Mouse (Mus musculus) WW6 (cell line): ENCODE data around the gene Nfkb2.

ENCODE experiments used
- DNase-seq: peaks from one replicate; pipeline ENCODE4 v3.0.0-alpha.2; 2013; ENCODE audit warnings: low read depth, low spot score

The Nfkb2 gene

DNA sequence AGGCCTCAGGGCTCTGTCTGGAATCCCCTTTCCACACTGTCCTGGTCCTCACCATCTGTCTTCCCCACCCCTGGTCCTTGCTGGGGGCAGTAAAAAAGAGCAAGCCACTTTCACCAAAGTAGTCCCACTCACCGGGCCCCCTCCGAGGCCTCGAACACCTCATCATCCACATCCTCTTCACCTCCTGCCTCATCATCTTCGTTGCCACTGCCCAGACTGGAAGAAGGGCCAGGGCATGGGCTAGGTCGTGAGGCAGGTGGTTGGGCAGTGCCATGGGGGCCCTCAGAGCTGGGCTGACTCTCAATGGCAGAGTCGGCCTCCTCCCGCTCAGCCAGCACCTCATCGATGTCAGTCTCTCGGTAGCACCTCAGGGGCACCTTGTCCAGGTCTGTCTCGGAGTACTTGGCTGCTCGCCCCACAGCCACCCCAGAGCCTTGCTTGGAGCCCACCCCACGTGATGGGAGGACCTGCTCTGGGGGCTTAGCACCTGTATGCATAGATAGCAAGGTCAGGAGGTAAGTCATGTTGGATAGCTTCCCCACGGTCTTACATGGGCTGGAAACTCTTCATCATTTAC, 19.0 kb downstream of the Nfkb2 start:
- DNase-seq, result no peak

DNA sequence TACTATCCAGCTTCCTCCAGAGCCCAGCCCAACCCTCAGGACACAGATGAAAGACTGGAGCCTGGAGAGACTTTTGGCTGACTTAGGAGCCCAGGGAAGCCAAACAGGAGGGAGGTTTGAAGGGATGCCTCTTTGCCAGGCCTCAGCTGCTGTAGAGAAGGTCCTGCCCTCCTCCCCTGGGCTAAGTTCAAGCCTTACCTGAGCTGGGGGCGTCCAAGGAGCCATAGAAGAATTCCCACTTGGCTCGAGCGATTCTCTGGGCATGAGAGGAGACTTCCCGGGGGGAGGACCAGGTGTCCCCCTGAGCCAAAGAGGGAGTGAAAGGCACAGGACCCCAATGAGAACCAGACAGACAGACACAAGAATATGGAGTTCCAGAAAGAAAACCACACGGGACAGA, 19.6 kb downstream of the Nfkb2 start:
- DNase-seq, result no peak

DNA sequence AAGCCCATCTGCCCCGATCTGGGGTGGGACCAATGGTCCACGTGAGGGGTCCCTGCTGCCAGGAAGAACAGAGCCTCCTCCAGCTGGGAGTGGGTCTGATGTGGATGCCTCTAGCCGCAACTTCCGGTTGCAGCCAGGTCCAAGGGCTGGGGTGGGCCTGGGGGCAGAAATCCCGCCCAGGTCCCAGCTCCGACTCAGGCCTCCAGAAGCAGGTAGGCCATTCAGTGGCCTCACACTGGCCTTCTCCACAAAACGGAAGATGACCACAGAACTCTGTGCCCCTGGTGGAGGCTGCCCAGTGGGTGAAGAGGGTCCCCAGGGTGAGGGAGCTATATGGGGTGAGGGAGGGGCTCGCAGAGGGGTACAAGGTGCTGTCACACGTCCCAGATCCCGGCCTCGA, 20.2 kb downstream of the Nfkb2 start:
- DNase-seq, result no peak

DNA sequence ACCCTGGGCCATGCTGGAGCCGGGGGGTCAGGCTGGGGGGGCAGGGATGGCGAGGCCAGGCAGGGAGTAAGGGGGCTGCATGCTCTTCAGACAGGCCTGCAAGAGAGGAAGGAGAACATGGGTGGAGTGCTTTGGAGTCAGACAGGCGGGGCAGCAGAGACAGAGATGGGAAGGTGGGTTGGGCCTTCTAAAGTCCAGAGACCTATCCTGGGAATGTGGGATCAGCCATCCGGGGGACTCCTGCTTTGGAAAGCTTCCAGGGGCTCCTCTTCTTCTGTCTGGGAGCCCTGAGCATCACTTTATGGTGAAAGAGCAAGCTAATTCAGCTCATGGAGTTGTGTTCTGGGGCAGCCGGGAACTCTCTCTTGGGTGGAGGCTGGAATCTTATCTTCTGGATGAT, 20.8 kb downstream of the Nfkb2 start:
- DNase-seq, result no peak

DNA sequence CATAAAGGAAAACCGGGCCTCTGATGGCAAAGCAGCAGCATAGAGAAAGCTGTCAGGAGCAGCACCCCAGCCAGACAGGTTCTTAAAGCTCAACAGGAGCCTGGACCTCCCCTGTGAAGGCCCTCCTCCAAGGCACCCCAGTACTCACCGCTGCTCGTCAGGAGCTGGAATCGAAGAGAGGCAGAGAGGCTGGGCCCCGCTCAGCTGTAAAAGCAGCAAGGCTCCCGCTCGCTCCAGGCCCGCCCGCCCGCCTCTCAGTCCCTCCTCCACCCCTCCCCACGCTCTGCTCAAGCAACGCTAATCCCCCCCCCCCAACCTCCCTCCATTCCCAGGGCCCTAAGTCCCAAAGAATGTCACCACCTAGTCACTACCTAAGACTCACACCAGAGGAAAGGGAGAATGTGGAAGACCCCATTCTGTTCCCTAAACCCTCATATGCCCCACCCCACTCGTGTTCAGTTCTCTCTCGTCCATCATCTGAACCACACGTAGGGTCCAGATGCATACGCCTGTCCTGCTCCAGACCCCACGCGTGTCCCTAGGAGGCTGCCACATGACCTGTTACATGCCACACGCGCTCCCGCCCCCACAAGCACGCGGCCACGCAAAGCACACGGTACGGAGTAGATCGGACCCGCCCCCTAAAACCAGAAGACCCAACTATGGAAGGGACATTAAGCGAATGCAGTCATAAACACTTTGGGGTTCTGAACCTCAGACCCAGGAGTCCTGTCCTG, 22.1 kb downstream of the Nfkb2 start:
- DNase-seq, result no peak

DNA sequence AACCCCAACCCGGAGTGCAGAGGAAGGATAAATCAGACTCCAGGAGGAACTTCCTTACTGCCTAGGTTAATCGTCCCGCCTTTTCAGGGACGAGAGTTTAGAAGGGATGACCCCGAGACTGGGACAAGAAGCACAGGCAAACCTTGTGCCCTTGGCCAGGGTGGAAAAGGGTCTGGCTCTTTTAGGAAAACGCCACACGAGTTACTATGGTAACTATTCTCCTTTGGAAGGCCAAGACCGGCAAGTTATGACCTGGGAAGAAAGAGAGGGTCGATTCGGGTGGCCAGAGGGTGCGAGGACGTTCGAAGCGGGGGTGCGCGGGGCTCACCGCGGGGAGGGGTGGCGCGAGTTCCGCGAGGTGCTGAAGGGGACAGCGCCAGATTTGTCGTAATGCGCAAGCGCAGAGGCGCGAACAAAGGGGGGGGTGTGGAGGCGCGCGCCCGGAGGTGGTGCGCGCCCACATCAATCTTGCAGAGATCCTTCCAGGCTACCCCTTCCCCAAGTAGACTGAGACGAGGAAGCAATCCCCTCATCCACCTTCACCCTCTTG, 22.7 kb downstream of the Nfkb2 start, which contains the start of gene Psd:
Psd (minus strand) TSS at position 401 of the 550 bp plus-strand sequence.
- DNase-seq, result no peak

DNA sequence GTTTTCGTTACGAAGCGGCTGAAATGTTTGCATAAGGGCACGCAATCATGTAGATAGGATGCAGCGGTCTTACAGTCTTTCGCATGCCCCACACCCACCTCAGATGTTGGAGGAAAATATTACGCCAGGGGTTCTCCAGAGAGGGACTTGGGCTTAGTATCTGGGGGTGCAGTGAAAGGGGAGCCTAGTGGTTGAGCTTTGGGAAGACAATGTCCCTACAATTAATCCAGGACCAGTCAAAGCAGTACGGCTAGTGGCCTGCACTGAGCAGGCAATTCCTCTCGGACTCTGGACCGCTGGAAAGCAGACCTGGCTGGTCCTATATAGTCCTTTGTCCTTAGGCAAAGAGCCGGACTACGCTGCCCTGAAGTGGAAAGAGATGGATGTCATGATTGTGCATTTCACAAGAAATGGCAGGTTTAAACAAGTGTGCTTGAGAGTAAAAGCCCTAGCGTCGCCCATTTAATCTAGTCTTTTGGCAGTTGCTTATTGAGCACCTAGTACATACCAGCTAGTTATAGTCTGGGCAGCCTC, 23.5 kb downstream of the Nfkb2 start:
- no peak for DNase-seq

DNA sequence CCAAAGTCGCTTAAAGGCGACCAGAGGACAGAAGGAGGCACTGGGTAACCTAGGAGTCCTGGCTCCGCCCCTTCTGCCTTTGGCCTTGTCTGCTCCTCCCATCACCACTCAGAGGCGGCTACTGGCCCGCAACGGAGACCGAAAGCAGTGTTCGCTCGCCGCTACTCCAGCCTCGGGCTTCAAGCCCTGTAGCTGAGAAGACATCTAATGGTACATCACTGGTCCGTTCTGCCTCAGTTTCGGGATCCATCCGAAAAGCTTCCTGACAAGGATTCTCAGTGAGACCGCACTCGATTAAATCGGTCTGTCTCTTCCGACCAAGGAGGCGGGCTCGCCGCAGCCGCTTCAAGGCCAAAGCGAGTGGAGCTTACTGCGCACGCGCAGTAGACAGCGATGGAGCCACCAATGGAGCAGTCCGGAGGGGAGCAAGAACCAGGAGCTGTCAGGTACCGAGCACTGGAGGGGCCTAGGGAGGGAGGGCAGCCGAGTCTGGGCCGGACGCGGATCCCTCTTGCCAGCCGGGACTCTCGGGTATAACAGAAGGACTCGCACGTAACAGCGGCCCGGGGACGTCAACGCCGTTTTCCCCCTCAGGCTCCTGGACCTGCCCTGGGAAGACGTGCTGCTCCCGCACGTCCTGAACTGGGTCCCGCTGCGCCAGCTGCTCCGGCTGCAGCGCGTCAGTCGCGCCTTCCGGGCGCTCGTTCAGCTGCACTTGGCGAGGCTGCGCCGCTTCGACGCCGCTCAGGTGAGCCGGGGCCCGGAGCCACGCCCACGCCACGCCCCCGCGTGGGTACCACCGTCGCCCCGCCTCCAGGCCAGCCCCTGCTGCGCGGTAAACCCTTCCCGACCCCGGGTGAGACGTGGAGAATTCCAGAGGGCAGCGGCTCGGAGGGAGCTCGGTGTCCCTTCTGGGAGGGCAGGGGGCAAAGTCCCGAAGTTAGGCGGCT, 24.2 kb downstream of the Nfkb2 start, which contains the start of gene Fbxl15:
Fbxl15 (plus strand) TSS at position 104 of the 950 bp plus-strand sequence.
- DNase-seq, result peak; percentile 94

DNA sequence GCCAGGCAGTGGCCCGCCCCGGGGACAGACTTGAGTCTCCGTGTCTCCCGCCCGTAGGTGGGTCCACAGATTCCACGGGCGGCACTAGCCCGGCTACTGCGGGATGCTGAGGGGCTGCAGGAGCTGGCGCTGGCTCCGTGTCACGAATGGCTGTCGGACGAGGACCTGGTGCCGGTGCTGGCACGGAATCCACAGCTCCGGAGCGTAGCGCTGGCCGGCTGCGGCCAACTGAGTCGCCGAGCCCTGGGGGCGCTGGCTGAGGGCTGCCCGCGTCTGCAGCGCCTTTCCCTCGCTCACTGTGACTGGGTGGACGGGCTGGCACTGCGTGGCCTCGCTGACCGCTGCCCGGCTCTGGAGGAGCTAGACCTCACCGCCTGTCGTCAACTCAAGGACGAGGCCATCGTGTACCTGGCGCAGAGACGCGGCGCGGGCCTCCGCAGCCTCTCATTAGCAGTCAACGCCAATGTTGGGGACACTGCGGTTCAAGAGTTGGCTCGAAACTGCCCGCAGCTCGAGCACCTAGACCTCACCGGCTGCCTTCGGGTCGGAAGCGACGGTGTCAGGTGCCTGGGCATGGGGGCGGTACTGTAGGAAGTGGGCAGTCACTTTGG, 25.0 kb downstream of the Nfkb2 start:
- DNase-seq, result no peak

DNA sequence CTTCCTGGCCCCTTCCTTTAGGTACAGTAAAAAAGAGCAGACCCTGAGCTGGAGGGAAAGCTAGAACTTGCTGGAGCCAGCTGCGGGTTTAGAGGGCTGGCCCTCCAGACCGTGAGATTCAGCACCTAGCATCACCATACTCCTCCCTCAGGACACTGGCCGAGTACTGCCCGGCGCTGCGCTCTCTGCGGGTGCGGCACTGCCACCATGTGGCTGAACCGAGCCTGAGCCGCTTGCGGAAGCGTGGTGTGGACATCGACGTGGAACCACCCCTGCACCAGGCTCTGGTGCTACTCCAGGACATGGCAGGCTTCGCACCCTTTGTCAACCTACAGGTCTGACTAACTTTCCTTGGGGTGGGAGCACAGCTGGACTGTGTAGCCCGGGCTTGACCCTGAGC, 25.8 kb downstream of the Nfkb2 start:
- DNase-seq, result no peak

DNA sequence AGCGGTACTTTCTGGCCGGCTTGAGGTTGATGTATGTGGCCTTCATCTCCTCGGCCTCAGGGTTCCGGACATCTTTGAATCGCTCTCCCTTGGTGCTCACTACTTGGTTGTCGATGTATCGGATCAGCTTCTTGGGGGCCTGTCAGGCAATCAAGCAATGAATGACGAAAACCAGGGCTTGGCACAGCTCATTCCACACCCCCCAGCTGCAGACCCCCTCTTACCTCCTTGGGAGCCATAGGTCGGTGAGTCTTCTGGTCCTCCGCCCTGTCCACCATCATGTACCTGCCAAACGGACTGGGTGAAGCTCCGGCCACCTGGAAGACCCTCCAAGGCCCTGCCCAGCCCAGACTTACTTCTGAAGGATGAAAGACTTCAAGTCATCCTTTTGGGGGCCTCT, 26.6 kb downstream of the Nfkb2 start:
- no peak for DNase-seq

DNA sequence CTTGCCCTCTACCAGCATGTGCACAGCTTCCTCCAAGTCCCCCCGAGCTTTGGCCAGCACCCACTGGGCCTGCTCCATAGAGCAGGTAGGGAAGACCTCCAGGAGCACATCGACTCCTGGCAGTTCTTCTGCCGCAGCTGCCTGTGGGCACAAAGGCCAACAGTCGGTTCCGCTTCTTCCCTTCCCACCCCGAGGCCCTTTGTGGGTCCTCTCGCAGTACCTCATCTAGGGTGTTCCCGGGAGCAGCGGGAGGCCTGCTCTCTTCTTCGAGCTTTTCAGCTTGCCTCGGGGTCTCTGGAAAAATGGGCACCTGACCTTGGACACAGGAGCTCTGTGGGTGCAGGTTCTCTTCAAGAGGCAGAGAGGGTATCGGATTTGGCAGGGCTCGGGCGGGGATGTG, 27.2 kb downstream of the Nfkb2 start:
- DNase-seq, result no peak

DNA sequence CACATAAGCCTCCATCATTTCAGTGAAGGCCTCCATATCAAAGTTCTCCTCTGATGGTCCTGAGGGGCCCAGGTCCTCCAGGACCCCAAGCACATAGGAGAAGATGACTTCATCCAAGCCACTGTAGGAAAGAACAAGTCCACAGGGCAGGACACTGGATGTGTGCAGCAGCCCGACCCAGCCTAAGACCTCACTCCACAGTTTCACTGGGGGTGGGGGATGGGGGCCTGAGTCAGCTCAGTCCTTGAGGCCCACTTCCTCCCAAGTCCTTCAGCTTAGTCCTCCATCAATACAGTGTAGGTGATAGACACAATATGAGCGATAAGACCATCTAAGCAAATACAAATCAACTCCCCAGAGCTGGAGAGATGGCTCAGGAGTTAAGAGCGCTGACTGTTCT, 27.8 kb downstream of the Nfkb2 start:
- DNase-seq, result no peak

DNA sequence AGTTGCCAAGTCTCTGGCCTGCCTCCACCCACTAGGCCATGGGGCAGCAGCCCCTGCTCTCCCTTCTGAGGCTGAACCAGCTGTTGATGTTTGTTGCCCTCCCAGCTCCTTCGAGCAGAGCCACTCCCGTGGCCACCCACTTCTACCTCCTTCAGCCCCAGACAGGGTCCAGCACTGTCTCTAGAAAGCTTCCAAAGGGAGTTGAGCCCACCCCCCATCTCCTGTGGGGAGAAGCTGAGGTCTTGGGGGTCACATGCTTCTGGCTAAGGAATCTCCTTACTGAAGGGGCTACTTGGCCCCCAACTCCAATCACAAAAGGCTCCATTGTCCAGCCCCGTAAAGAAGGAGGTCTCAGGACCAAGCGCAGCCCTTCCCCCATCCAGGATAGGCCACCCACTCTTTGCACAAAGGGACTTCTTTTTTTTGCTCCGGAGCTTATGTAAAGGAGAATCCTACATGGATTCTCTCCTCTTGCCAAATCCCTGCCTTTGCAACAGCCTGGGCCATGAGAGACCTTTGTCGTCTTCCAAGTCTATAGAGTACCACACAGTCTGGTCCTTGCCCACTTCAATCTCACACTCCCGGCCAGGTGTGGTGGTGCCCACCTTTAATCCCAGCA, 28.7 kb downstream of the Nfkb2 start:
- DNase-seq, result no peak

DNA sequence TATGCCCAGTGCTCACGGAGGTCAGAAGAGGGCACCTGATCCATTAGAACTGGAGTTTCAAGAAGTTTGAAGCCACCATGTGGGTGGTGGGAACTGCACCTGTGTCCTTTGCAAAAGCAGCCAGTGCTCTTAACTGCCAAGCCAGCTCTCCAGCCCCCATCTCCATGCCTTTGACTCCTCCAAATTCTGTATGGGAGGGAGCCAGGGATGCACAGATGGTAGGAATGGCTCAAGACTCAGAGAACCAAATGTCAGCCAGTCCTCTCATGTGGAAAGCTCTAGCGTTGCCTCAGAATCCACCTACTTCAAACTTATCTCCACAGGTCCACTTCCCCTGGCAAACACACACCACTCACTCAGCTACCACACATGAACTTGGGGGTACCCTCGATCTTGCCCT, 29.8 kb downstream of the Nfkb2 start:
- DNase-seq, result no peak

DNA sequence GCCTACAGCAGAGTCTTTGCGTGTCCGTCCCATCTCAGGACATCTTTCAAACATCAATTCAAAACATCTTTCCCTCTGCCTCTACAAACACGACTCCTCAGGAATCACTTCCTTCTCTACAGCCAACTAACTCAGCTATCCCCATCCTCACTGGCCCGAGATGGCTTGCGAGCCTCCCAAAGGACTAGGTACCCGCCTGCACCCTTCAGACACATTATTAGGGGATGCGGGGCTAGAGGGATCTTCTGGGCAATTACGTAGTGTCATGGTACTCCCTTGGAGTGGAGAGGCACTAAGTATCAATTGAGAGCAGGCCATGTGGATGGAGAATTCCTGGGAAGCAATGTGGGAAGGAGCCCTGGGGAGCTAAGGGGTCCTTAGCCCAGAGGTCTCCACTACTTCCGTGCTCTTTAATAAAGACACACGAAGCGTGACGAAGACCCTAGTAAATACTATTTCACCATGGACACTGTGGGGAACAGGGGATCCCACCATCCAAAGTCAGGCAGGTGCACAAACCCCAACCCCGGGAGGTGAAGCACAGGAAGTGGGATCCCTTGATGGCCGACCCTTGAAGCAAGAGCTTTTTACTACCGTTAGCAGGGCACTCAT, 33.7 kb downstream of the Nfkb2 start:
- no peak for DNase-seq

DNA sequence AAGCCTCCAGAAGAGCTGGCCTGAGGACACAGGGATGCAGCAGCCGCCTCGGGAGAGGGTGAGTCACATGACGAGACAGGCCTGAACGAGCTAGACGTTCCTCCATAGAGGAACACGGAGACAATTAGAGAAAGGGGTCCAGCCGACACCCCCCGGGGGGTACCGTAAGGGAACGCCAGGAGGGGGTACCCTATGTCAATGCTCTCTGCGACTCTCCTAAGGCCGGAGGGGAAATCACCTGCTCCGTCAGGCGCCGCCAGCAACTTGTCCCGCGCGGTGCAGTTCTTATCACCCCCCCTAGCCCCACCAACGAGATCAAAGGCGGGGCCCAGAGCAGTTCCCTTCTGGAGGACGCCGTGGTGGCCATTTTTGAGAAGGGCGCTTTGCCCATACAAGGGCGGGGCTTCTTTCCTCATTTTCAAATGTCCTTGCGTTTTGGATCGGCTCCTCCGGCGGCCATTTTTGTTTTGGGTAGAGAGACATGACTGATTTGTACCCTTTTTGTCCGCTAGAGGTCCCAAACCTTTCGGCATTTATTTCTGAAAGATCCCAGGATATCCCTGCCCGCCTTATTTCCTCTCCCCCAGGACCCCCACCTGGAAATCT, 34.3 kb downstream of the Nfkb2 start, which contains the start of gene Cuedc2:
Cuedc2 (minus strand) TSS at position 372 of the 606 bp plus-strand sequence.
- DNase-seq, result peak; percentile 88

DNA sequence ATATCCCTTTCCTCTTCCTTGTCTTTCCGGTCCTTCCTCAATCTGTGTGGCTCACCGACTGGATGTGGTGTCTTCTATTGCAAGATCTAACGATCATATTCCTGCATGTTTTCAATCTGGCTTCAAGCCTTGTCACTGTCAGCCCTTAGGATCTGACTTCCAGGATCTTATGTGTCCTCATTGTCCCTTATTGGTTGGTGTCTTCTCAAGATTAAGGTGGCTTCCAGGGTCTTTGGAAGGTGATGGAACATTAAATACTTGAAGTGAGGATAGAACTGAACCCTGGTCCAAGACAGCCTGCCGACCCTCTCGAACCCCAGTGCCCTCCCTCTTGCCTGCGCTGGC, 34.8 kb downstream of the Nfkb2 start:
- DNase-seq, result no peak

DNA sequence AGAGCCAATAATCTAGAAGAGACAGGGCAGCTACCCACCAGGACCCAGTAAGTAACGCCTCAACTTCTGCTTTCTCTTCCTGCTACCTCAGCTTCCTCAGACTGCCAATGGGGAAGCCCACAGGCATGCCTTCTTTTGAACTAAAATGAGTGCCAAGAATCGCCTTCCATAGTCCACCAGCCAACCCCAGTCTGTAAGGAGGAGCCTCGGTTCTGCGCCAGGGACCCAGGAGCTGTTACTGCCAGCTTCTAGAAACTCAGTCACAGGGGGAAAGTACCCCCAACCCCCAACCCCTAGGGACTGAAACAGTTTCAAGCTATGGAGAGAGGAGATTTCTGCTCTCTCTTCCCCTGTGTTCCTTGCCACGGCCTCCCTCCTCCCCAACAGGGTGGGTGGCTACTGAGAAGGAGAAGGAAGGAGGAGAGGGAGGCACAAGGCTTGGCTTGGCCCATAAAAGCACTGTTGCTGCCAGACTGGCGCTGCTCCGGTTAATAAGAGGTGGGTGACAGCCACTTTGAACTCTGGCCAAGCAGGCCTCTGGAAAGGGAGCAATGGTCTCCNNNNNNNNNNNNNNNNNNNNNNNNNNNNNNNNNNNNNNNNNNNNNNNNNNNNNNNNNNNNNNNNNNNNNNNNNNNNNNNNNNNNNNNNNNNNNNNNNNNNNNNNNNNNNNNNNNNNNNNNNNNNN, 35.3 kb downstream of the Nfkb2 start:
- no peak for DNase-seq
